Mouse (Mus musculus) heart, embryonic 11.5 days (tissue): Measurements from ENCODE around the gene Chd8. TPM values are rescaled to one million over a fixed set of nuclear protein-coding genes. Genes with fewer than 3 reads are reported as not detected.
"Not testable (repeated sequence)": the region's sequence is repeated elsewhere in the genome, so short reads cannot be mapped to it uniquely, and the experiment has no call there.

ENCODE experiments used
- ATAC-seq: fragments of 200-750 bp; cut with Nextera tagmentation; replicated peaks from 2 replicates; pipeline ENCODE4 v1.8.0; 2017; ENCODE audit warnings: moderate library complexity; ENCODE audit not compliant: insufficient number of reproducible peaks, low FRiP score, low TSS enrichment
- H3K27ac ChIP-seq: fragments of 300-500 bp; sonication (generic); 2 replicates; pipeline ENCODE4 v1.5.1; 2014; ENCODE audit warnings: mild to moderate bottlenecking, low read depth, low read length
- H3K27me3 ChIP-seq: fragments of 300-500 bp; sonication (generic); 2 replicates; pipeline ENCODE4 v1.6.1; 2014; ENCODE audit warnings: mild to moderate bottlenecking, low read length, mixed read lengths; ENCODE audit not compliant: control insufficient read depth, insufficient read depth
- H3K36me3 ChIP-seq: fragments of 300-500 bp; sonication (generic); 2 replicates; pipeline ENCODE4 v1.6.1; 2014; ENCODE audit warnings: mild to moderate bottlenecking, low read length, moderate library complexity, mixed read lengths; ENCODE audit not compliant: control insufficient read depth, insufficient read depth
- H3K4me1 ChIP-seq: fragments of 300-500 bp; sonication (generic); 2 replicates; pipeline ENCODE4 v1.6.1; 2014; ENCODE audit warnings: low read length; ENCODE audit not compliant: control insufficient read depth, insufficient read depth
- H3K4me2 ChIP-seq: fragments of 300-500 bp; sonication (generic); 2 replicates; pipeline ENCODE4 v1.6.1; 2014; ENCODE audit warnings: mild to moderate bottlenecking, moderate library complexity
- H3K4me3 ChIP-seq: fragments of 300-500 bp; sonication (generic); 2 replicates; pipeline ENCODE4 v1.5.1; 2014; ENCODE audit warnings: low read depth, low read length
- H3K9ac ChIP-seq: fragments of 300-500 bp; sonication (generic); 2 replicates; pipeline ENCODE4 v1.6.1; 2014; ENCODE audit warnings: mild to moderate bottlenecking, low read depth, low read length, moderate library complexity
- H3K9me3 ChIP-seq: fragments of 300-500 bp; sonication (generic); replicated peaks from 2 replicates; pipeline ENCODE4 v1.6.1; 2016; ENCODE audit warnings: low read length; ENCODE audit not compliant: control insufficient read depth
- WGBS: fragments of 180-500 bp; shearing (Covaris S2); extraction: QIAGEN DNeasy Blood & Tissue Kit; methylation state at CpG from one replicate; pipeline ENCODE4 v1.1.7; 2014; ENCODE audit not compliant: insufficient replicate concordance; 5-methylcytosine and 5-hydroxymethylcytosine counted together
- polyA plus RNA-seq: library from polyadenylated mRNA; unstranded; fragments of >200 nt; fragmentation: Nextera tagmentation; extraction: Ambion mirVana; gene quantifications from 2 replicates; pipeline ENCODE4 v1.2.1, GENCODE M21; 2014

The Chd8 gene
- 34.5 and 36.9 TPM in 2 replicates for polyA plus RNA-seq

DNA sequence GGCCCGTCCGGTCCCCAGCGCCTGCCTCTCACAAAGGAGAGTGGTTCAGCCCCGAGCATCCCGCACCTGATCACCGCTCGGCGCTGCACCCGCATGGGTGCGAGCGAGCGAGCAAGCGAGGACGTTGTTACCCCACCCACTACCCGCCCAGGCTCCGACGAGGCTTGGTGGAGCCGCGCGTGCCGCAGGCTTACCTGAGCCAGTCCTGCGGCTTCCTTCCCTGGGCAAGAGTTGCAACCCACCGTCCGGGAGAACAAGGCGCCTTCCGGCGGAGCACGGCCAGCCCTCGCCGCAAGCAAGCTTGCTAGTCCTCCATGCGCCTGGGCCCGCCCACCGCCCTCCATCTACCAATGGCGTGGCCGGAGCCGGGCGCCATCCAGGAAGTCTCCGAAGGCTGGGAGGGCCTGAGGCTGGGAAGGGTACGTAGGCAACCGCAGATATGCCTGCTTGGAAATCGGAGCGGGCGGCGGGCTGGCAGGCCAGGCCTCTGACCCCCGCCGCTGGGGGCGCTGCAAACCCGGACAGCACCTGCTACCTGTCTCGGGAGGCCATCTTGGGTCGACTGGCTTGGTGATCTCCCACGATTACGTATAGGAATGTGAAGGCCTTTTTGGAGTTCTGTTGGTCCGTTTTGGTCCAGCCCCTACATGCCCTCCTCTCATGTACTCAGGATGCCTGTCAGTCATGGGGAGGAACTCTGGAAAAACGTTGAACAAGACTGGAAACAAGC lies at the start of gene Chd8:
TSS of gene Chd8 (minus strand) at position 297 of the 730 bp plus-strand sequence.
- H3K4me2 ChIP-seq = peak within 1 kb of the TSS; percentile 70
- peak within 1 kb of the TSS; percentile 84 for H3K9ac ChIP-seq
- under 1% methylated on average over 54 of the region's 54 CpGs for WGBS

DNA sequence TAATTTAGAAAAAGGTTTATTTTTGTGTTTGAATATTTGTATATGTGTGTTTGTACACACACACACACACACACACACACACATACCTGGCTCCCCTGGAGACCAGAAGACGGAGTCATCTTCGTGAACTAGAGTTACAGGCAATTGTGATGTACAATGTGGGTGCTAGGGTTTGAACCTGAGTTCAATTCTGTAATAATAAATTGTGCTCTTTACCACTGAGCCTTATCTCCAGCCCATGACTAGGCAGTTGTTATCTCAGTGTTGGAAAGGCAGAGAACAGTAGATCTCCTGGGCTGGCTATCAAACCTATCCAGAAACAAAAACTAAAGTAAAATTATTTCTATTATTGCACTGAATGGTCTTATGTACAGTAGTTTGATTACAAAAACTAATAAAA lies 48.5 kb upstream of the Chd8 start:
- WGBS = 95% methylated on average over 2 of the region's 2 CpGs
- H3K4me1 ChIP-seq = no peaks in the 10 kb centered on the region
- H3K27me3 ChIP-seq = no peaks in the 10 kb centered on the region
- no peak overlapping the region for H3K9ac ChIP-seq
- no peak overlapping the region for H3K27ac ChIP-seq
- no peak overlapping the region for H3K4me3 ChIP-seq
- H3K9me3 ChIP-seq = no peaks in the 10 kb centered on the region
- no peak overlapping the region for H3K4me2 ChIP-seq
- no peak for ATAC-seq
- peaks cover 4% of the 10 kb centered on the region; the same call in 1 of the 2 replicates for H3K36me3 ChIP-seq

More for the DNA sequence above, at the start of gene Chd8:
- Histone ChIP-seq H3K4me1 (peaks cover 4% of the 10 kb centered on the region), H3K27ac (peak within 1 kb of the TSS; percentile 78), H3K4me3 (peak within 1 kb of the TSS; percentile 74), H3K27me3 (no peaks in the 10 kb centered on the region), H3K9me3 (no peaks in the 10 kb centered on the region), H3K36me3 (no peaks in the 10 kb centered on the region)
- ATAC-seq = peak; percentile 100

DNA sequence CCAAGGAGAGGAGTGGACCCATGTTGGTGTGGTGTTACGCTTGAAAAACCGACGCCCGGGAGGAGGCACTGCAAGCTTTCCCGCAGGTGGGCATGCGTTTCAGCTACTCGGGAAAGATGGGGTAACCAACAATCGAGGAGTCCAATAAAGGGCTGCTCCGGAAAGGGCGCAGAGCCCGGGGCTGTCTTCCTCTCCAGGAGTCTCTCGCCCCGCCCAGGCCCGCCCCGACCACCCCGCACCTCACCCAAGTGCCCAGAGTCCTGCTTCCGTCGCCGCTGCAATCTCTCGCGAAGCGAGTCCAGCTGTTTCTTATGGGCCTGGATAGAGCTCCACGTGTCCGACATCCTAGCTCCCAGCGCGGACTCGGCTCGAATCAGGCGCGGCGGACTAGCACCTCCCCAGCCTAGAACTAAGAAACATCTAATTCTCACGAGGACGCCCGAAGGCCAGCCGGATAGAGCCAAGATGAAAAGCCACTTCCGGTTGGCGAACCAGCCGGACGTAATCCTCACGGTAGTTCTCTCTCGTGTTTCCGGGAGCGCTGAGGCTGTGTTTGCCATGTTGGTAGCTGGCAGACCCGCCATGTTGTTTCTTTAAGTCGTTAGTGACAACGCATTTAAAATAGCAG lies 47.2 kb upstream of the Chd8 start, which contains the start of gene Mettl3:
TSS of gene Mettl3 (minus strand) at position 485 of the 628 bp plus-strand sequence.
- Histone ChIP-seq H3K4me3 (peak within 1 kb of the TSS; percentile 70), H3K9me3 (no peaks in the 10 kb centered on the region), H3K9ac (peak within 1 kb of the TSS; percentile 73), H3K4me1 (no peaks in the 10 kb centered on the region), H3K27ac (peak within 1 kb of the TSS; percentile 80), H3K4me2 (peak within 1 kb of the TSS; percentile 78), H3K36me3 (peaks cover 3% of the 10 kb centered on the region), H3K27me3 (no peaks in the 10 kb centered on the region)
- WGBS = under 1% methylated on average over 46 of the region's 46 CpGs
- peak; percentile 88 for ATAC-seq

DNA sequence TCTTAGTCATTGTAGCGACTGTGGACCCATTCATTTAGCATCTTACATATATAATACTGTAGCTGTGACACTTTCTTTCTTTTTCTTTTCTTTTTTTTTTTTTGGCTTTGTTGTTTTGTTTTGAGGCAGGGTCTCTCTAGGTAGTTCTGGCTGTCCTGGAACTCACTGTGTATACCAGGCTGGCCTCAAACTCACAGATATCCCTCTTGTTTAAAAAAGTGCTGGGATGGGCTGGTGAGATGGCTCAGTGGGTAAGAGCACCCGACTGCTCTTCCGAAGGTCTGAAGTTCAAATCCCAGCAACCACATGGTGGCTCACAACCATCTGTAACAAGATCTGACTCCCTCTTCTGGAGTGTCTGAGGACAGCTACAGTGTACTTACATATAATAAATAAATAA lies 45.9 kb upstream of the Chd8 start:
- not testable (repeated sequence) for ATAC-seq, H3K9me3 ChIP-seq, H3K4me2 ChIP-seq, H3K9ac ChIP-seq, H3K27me3 ChIP-seq, H3K4me1 ChIP-seq, H3K4me3 ChIP-seq, H3K27ac ChIP-seq
- 84% methylated on average over 3 of the region's 3 CpGs for WGBS
- peaks cover 10% of the 10 kb centered on the region for H3K36me3 ChIP-seq

DNA sequence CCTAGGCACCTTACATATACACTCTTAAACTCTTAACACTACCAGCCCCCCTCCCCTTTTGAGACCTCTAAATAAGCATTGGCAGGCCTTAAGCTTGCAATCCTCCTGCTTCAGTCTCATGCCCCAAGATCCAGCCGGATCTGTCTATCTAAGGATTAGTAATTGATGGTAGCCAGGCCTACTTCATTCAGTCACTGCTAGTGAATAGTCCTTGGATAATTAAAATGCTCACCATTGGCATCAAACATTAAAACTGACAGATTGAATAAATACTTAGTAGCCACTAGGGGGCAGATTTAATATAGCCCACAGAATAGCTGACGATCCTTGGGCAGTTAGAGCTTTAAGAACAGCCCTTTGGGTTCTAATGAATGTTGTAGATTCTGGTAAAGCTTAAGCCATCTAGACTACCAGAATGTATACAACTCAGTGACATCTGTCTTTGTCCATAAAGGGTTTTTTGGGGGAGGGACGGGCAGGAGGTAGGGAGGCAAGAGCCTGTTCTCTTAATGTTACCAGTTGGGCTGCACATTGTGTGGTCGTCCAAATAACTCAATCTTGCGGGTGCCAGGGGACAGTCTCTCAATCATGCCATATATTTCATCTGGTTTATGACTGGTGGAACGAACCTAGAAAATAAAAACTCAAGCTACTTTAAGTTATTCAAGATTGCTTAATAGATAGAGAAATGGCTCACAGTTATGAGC lies 38.1 kb upstream of the Chd8 start:
- ATAC-seq = no peak
- Histone ChIP-seq H3K27ac (no peak overlapping the region), H3K4me1 (no peaks in the 10 kb centered on the region), H3K36me3 (peaks cover 36% of the 10 kb centered on the region), H3K27me3 (no peaks in the 10 kb centered on the region), H3K9ac (no peak overlapping the region), H3K9me3 (no peaks in the 10 kb centered on the region), H3K4me2 (no peak overlapping the region), H3K4me3 (no peak overlapping the region)
- 75% methylated on average over 6 of the region's 6 CpGs for WGBS

DNA sequence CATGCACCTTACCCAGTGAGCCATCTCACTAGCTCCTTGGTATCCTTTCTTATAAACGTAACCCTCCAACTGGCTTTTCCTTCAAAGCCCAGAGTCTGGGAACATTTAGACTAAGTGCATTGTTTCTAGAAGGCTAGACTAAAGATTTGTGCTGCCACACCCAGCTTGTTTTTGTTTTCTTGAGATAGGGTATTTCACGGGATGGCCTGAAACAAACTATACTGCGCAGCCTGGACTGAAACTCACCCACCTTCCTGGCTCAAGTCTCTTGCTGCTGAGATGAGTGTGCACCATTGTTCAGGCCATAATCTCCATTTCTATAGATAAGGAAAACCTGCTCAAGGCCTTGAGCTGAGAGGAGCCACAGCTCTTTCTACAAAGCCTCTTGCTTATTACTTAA lies 26.6 kb upstream of the Chd8 start:
- Histone ChIP-seq H3K4me3 (no peak overlapping the region), H3K4me2 (no peak overlapping the region), H3K9ac (no peak overlapping the region), H3K27me3 (no peaks in the 10 kb centered on the region), H3K27ac (no peak overlapping the region), H3K36me3 (peaks cover 15% of the 10 kb centered on the region), H3K4me1 (peaks cover 7% of the 10 kb centered on the region), H3K9me3 (no peaks in the 10 kb centered on the region)
- no peak for ATAC-seq
- WGBS = 71% methylated on average over 3 of the region's 3 CpGs

DNA sequence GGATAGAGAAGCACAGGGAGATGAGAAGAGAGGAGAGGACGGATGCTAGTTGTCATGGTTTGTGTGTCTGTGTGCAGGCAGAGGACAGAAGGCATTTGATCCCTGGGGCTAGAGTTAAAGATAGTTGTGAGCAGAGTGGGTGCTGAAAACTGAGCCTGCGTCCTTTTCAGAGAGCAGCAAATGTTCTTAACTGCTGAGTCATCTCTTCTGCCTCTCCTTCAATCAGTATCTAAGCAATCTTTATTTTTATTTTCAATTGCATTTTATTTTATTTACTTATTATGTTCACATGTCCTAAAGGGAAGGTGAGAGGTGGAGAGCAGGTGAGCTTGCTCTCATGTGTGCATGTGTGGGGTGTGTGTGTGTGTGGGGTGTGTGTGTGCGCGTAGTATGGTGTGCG lies 26.0 kb upstream of the Chd8 start:
- Histone ChIP-seq H3K4me1 (peaks cover 7% of the 10 kb centered on the region), H3K4me3 (no peak overlapping the region), H3K9me3 (no peaks in the 10 kb centered on the region), H3K27me3 (no peaks in the 10 kb centered on the region), H3K4me2 (no peak overlapping the region), H3K36me3 (peaks cover 15% of the 10 kb centered on the region), H3K9ac (no peak overlapping the region), H3K27ac (no peak overlapping the region)
- no peak for ATAC-seq
- 90% methylated on average over 5 of the region's 5 CpGs for WGBS

DNA sequence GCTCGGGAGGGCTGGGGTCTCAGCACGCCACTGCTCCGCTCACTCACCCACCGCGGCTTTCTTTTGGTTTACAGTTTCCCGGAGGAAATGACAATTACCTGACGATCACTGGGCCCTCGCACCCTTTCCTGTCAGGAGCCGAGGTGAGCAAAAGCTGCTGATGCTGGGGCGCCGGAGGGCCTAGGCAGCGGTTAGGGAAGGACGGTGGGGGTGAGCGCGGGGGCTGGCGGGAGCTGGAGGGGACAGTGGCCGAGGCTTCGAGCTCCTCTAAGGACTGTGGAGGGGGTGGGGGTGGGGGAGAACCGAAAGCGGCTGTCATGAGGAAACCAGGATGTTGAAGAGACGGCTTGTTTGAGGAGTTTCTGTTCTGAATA lies 22.2 kb upstream of the Chd8 start:
- WGBS = 1% methylated on average over 21 of the region's 21 CpGs
- Histone ChIP-seq H3K4me2 (peak overlapping the region; percentile 76), H3K27ac (peak overlapping the region; percentile 80), H3K4me3 (peak overlapping the region; percentile 92), H3K9ac (peak overlapping the region; percentile 80), H3K9me3 (no peaks in the 10 kb centered on the region), H3K36me3 (no peaks in the 10 kb centered on the region), H3K27me3 (no peaks in the 10 kb centered on the region), H3K4me1 (peaks cover 7% of the 10 kb centered on the region)
- peak; percentile 43 for ATAC-seq
